Mouse (Mus musculus): ENCODE results near the gene Tbl3. TPM values are rescaled to one million over a fixed set of nuclear protein-coding genes. Genes with fewer than 3 reads are reported as not detected.

Tbl3 gene
- polyA plus RNA-seq, 1 experiment = 66.6 TPM

GRCm38 (mm10) chr17:24734513-24734912 lies 27.1 kb upstream of the Tbl3 start:
- H3ac ChIP-seq (ENCODE audit: control insufficient read depth, insufficient read length) = no peak overlapping the region
- no peak overlapping the region for H3K4me2 ChIP-seq (ENCODE audit: low read depth)
- peaks cover 6% of the 10 kb centered on the region for H3K79me2 ChIP-seq (ENCODE audit: control insufficient read depth, insufficient read depth)
- no peaks in the 10 kb centered on the region for H3K36me3 ChIP-seq (ENCODE audit: control insufficient read depth, insufficient read depth)
- no peak overlapping the region for H3K4me3 ChIP-seq
- TF ChIP-seq TCF12 (IDR thresholded peaks at IDR 0.05; ENCODE audit: insufficient read depth, poor library complexity, severe bottlenecking) = no peak
- TF ChIP-seq MAX (IDR thresholded peaks at IDR 0.05; ENCODE audit: low read depth) = no peak
- H3K27me3 ChIP-seq (ENCODE audit: control insufficient read depth, insufficient read depth, insufficient read length) = no peaks in the 10 kb centered on the region

GRCm38 (mm10) chr17:24733434-24734050 lies 26.1 kb upstream of the Tbl3 start:
- H3K4me3 ChIP-seq = no peak overlapping the region
- TF ChIP-seq USF1 (IDR thresholded peaks at IDR 0.05; ENCODE audit: low read depth) (no peak), MYOG (IDR thresholded peaks at IDR 0.05; ENCODE audit: control insufficient read depth in 1 of 3, insufficient read depth in 1 of 3, insufficient read length in 2 of 3, low read depth in 2 of 3) (no peak), TCF3 (IDR thresholded peaks at IDR 0.05; ENCODE audit: insufficient read length, low read depth) (no peak), E2F4 (IDR thresholded peaks at IDR 0.05; ENCODE audit: insufficient read depth) (no peak), CEBPB (IDR thresholded peaks at IDR 0.05; ENCODE audit: insufficient read depth, poor library complexity, severe bottlenecking) (no peak), TCF12 (IDR thresholded peaks at IDR 0.05; ENCODE audit: insufficient read depth, poor library complexity, severe bottlenecking) (no peak), REST (IDR thresholded peaks at IDR 0.05; ENCODE audit: insufficient read depth, insufficient read length) (no peak)
- H3K79me2 ChIP-seq (ENCODE audit: control insufficient read depth, insufficient read depth) = peaks cover 6% of the 10 kb centered on the region
- no peaks in the 10 kb centered on the region for H3K27me3 ChIP-seq (ENCODE audit: control insufficient read depth, insufficient read depth, insufficient read length)
- no peak overlapping the region for H3ac ChIP-seq (ENCODE audit: control insufficient read depth, insufficient read length)
- no peaks in the 10 kb centered on the region for H3K36me3 ChIP-seq (ENCODE audit: control insufficient read depth, insufficient read depth)
- no peak overlapping the region for H3K4me2 ChIP-seq (ENCODE audit: low read depth)

GRCm38 (mm10) chr17:24732233-24732935 lies 24.9 kb upstream of the Tbl3 start:
- Histone ChIP-seq H3ac (ENCODE audit: control insufficient read depth, insufficient read length) (no peak overlapping the region), H3K4me2 (ENCODE audit: low read depth) (peak overlapping the region; percentile 21), H3K27me3 (ENCODE audit: control insufficient read depth, insufficient read depth, insufficient read length) (no peaks in the 10 kb centered on the region), H3K79me2 (ENCODE audit: control insufficient read depth, insufficient read depth) (peaks cover 3% of the 10 kb centered on the region), H3K36me3 (ENCODE audit: control insufficient read depth, insufficient read depth) (no peaks in the 10 kb centered on the region), H3K4me3 (no peak overlapping the region)
- TF ChIP-seq MYOD1 (IDR thresholded peaks at IDR 0.05; ENCODE audit: control insufficient read depth in 1 of 3, insufficient read length in 2 of 3, low read depth in 2 of 3) (peak; percentile 47 to 81 (median 80)), MYOG (IDR thresholded peaks at IDR 0.05; ENCODE audit: control insufficient read depth in 1 of 3, insufficient read depth in 1 of 3, insufficient read length in 2 of 3, low read depth in 2 of 3) (no peak), POLR2AphosphoS2 (IDR thresholded peaks at IDR 0.05; ENCODE audit: insufficient read length, low read depth) (no peak), E2F4 (IDR thresholded peaks at IDR 0.05; ENCODE audit: insufficient read depth) (no peak), REST (IDR thresholded peaks at IDR 0.05; ENCODE audit: insufficient read depth, insufficient read length) (no peak), CEBPB (IDR thresholded peaks at IDR 0.05; ENCODE audit: insufficient read depth, poor library complexity, severe bottlenecking) (no peak), USF1 (IDR thresholded peaks at IDR 0.05; ENCODE audit: low read depth) (no peak)

- Histone ChIP-seq H3K4me3 (no peak overlapping the region), H3K4me2 (ENCODE audit: low read depth) (no peak overlapping the region), H3ac (ENCODE audit: control insufficient read depth, insufficient read length) (no peak overlapping the region), H3K27me3 (ENCODE audit: control insufficient read depth, insufficient read depth, insufficient read length) (no peaks in the 10 kb centered on the region), H3K79me2 (ENCODE audit: control insufficient read depth, insufficient read depth) (no peaks in the 10 kb centered on the region), H3K36me3 (ENCODE audit: control insufficient read depth, insufficient read depth) (no peaks in the 10 kb centered on the region)
- TF ChIP-seq POLR2AphosphoS2 (IDR thresholded peaks at IDR 0.05; ENCODE audit: insufficient read length, low read depth) (no peak), E2F4 (IDR thresholded peaks at IDR 0.05; ENCODE audit: insufficient read depth) (no peak), POLR2A (IDR thresholded peaks at IDR 0.05; ENCODE audit: insufficient read length, low read depth) (no peak), MYOG (IDR thresholded peaks at IDR 0.05; ENCODE audit: control insufficient read depth in 1 of 3, insufficient read depth in 1 of 3, insufficient read length in 2 of 3, low read depth in 2 of 3) (no peak), MYOD1 (IDR thresholded peaks at IDR 0.05; ENCODE audit: control insufficient read depth in 1 of 3, insufficient read length in 2 of 3, low read depth in 2 of 3) (no peak)
Measured at GRCm38 (mm10) chr17:24730787-24731186, 23.3 kb upstream of the Tbl3 start.

- H3K4me3 ChIP-seq = no peak overlapping the region
- H3K27me3 ChIP-seq (ENCODE audit: control insufficient read depth, insufficient read depth, insufficient read length) = no peaks in the 10 kb centered on the region
- H3K4me2 ChIP-seq (ENCODE audit: low read depth) = no peak overlapping the region
- peaks cover under 1% of the 10 kb centered on the region for H3K79me2 ChIP-seq (ENCODE audit: control insufficient read depth, insufficient read depth)
- no peak for TF ChIP-seq TCF12 (IDR thresholded peaks at IDR 0.05; ENCODE audit: insufficient read depth, poor library complexity, severe bottlenecking)
- no peak for TF ChIP-seq USF1 (IDR thresholded peaks at IDR 0.05; ENCODE audit: low read depth)
- no peak for TF ChIP-seq POLR2AphosphoS2 (IDR thresholded peaks at IDR 0.05; ENCODE audit: insufficient read length, low read depth)
- TF ChIP-seq MYOD1 (IDR thresholded peaks at IDR 0.05; ENCODE audit: control insufficient read depth in 1 of 3, insufficient read length in 2 of 3, low read depth in 2 of 3) = no peak
- TF ChIP-seq MYOG (IDR thresholded peaks at IDR 0.05; ENCODE audit: control insufficient read depth in 1 of 3, insufficient read depth in 1 of 3, insufficient read length in 2 of 3, low read depth in 2 of 3) = no peak
- TF ChIP-seq REST (IDR thresholded peaks at IDR 0.05; ENCODE audit: insufficient read depth, insufficient read length) = no peak
- H3ac ChIP-seq (ENCODE audit: control insufficient read depth, insufficient read length) = no peak overlapping the region
- no peaks in the 10 kb centered on the region for H3K36me3 ChIP-seq (ENCODE audit: control insufficient read depth, insufficient read depth)
Measured at GRCm38 (mm10) chr17:24729067-24729466, 21.6 kb upstream of the Tbl3 start.

Measured in myocyte (in vitro differentiated cells).